In genomic region chr10:81265540-81265939, GRCm38 (mm10) we compare ENCODE assay signal across 9 mouse cellular contexts. TPM values are rescaled to one million over a fixed set of nuclear protein-coding genes. Genes with fewer than 3 reads are reported as not detected.
DNase-seq lines count a peak whose midpoint lies in the region; ATAC-seq and TF ChIP-seq lines count a peak whose summit lies in the region.
"Had no signal": no experiment of that assay in that cellular context is flagged by ENCODE, and none has a peak within 500 bp of the region (broad histone marks: within the 10 kb centered on the region; RNA-seq: fewer than 3 reads in every experiment).

No protein-coding gene starts in this region.

- 0 out of 2 replicates have a peak overlapping the region, but pooled peaks have one; percentile 31 for H3K27ac ChIP-seq in heart, embryonic 10.5 days
- no peak overlapping the region for H3K27ac ChIP-seq in ES-Bruce4 (ENCODE audit: insufficient read depth, low read length)
- H3K27ac ChIP-seq in hindbrain, embryonic 12.5 days = no peak overlapping the region
- H3K27ac ChIP-seq in midbrain, embryonic 10.5 days (replicated peaks) = no peak overlapping the region

- TF ChIP-seq EP300 in ES-Bruce4 (IDR thresholded peaks at IDR 0.05; ENCODE audit: insufficient read depth, low read depth, low read length) = no peak

- no peak for TF ChIP-seq POLR2A in ES-Bruce4 (IDR thresholded peaks at IDR 0.05; ENCODE audit: insufficient read depth, low read length)

- H3K4me3 ChIP-seq in heart, embryonic 10.5 days = peak overlapping the region; percentile 73
- H3K4me3 ChIP-seq in ES-Bruce4 (ENCODE audit: low read depth, low read length) = 0 out of 2 replicates have a peak overlapping the region, but pooled peaks have one; percentile 11
- peak overlapping the region; percentile 63; the same call in 1 of the 2 replicates for H3K4me3 ChIP-seq in hindbrain, embryonic 12.5 days
- peak overlapping the region; percentile 64 for H3K4me3 ChIP-seq in midbrain, embryonic 10.5 days

- no peak overlapping the region for H3K9ac ChIP-seq in ES-Bruce4 (ENCODE audit: low read depth, poor library complexity, severe bottlenecking)
- peak overlapping the region; percentile 73; the same call in 1 of the 2 replicates for H3K9ac ChIP-seq in hindbrain, embryonic 12.5 days

- peaks cover 4% of the 10 kb centered on the region for H3K27me3 ChIP-seq in heart, embryonic 10.5 days (ENCODE audit: insufficient read depth, poor library complexity, severe bottlenecking)
- no peaks in the 10 kb centered on the region for H3K27me3 ChIP-seq in ES-Bruce4 (ENCODE audit: control insufficient read depth, insufficient read depth, low read length, poor library complexity, severe bottlenecking)
- H3K27me3 ChIP-seq in hindbrain, embryonic 12.5 days = peaks cover 4% of the 10 kb centered on the region
- peaks cover 8% of the 10 kb centered on the region for H3K27me3 ChIP-seq in midbrain, embryonic 10.5 days (ENCODE audit: low read depth, poor library complexity, severe bottlenecking)

- peaks cover 51% of the 10 kb centered on the region for H3K36me3 ChIP-seq in heart, embryonic 10.5 days
- H3K36me3 ChIP-seq in ES-Bruce4 (ENCODE audit: control insufficient read depth, insufficient read depth, low read length, poor library complexity, severe bottlenecking) = 0 out of 2 replicates have a peak, but pooled peaks cover 2% of the 10 kb centered on the region
- peaks cover 43% of the 10 kb centered on the region for H3K36me3 ChIP-seq in hindbrain, embryonic 12.5 days
- H3K36me3 ChIP-seq in midbrain, embryonic 10.5 days = peaks cover 57% of the 10 kb centered on the region

- peaks cover 22% of the 10 kb centered on the region for H3K4me1 ChIP-seq in heart, embryonic 10.5 days
- peaks cover 4% of the 10 kb centered on the region for H3K4me1 ChIP-seq in ES-Bruce4 (ENCODE audit: control insufficient read depth, insufficient read depth, low read length)
- peaks cover 18% of the 10 kb centered on the region for H3K4me1 ChIP-seq in hindbrain, embryonic 12.5 days
- H3K4me1 ChIP-seq in midbrain, embryonic 10.5 days = peaks cover 26% of the 10 kb centered on the region

- WGBS in heart, embryonic 10.5 days = 91% methylated on average over 8 of the region's 8 CpGs
- WGBS in hindbrain, embryonic 12.5 days = 91% methylated on average over 8 of the region's 8 CpGs
- 97% methylated on average over 8 of the region's 8 CpGs for WGBS in midbrain, embryonic 10.5 days

- H3K9me3 ChIP-seq in heart, embryonic 10.5 days = no peaks in the 10 kb centered on the region; the same call in 1 of the 2 replicates
- no peaks in the 10 kb centered on the region for H3K9me3 ChIP-seq in ES-Bruce4 (replicated peaks; ENCODE audit: control insufficient read depth, insufficient read depth, low read length, poor library complexity, severe bottlenecking)
- 0 out of 2 replicates have a peak, but pooled peaks cover 2% of the 10 kb centered on the region for H3K9me3 ChIP-seq in hindbrain, embryonic 12.5 days (replicated peaks)
- peaks cover 4% of the 10 kb centered on the region; the same call in 1 of the 2 replicates for H3K9me3 ChIP-seq in midbrain, embryonic 10.5 days (replicated peaks)

- H3K4me2 ChIP-seq in hindbrain, embryonic 12.5 days (replicated peaks) = peak overlapping the region; percentile 60

- 0 out of 2 replicates have a peak, but pooled peaks have one; percentile 3 for ATAC-seq in hindbrain, embryonic 12.5 days (ENCODE audit: low FRiP score)
- ATAC-seq in monocyte, adult 5-6 weeks (replicated peaks; ENCODE audit: insufficient number of reproducible peaks, low FRiP score, low TSS enrichment, poor library complexity, severe bottlenecking) = no peak

- TF ChIP-seq CTCF in ES-Bruce4 (IDR thresholded peaks at IDR 0.05; ENCODE audit: low read depth, low read length) = no peak

- no peak for DNase-seq in heart, embryonic 10.5 days (ENCODE audit: low spot score)
- DNase-seq in heart, postnatal 4 days = no peak
- no peak for DNase-seq in midbrain, embryonic 10.5 days (ENCODE audit: low spot score)
- no peak for DNase-seq in right cerebral cortex, postnatal 25 days
- DNase-seq in lung, postnatal 25 days (ENCODE audit: low spot score) = no peak
- DNase-seq: thymus, adult 2 months had no signal

RNA-seq across cellular contexts. Expression of gene Mrpl54, which starts 1.2 kb away (rescaled TPM):
- 284 and 285 TPM in 2 replicates for polyA plus RNA-seq in heart, embryonic 10.5 days (2016; fragmentation: Nextera tagmentation; extraction: Ambion mirVana)
- 100 to 1,000 TPM; 118 to 125 TPM for total RNA-seq in heart, postnatal 4 days (2021)
- polyA plus RNA-seq in ES-Bruce4 (2011; ENCODE audit: insufficient read depth, insufficient read length, low read depth, missing spikeins) = 52.2 and 63.7 TPM in 2 replicates
- polyA plus RNA-seq in hindbrain, embryonic 12.5 days (2016; fragmentation: Nextera tagmentation; extraction: Ambion mirVana) = 142 and 155 TPM in 2 replicates
- 229 and 258 TPM in 2 replicates for polyA plus RNA-seq in midbrain, embryonic 10.5 days (2016; fragmentation: Nextera tagmentation; extraction: Ambion mirVana)
- total RNA-seq in monocyte, adult 5-6 weeks (2017) = 77.4 to 89.3 TPM (median 78.0 TPM) in 3 replicates

RNA-seq across cellular contexts. Expression of gene Apba3, which starts 1.2 kb away (rescaled TPM):
- polyA plus RNA-seq in heart, embryonic 10.5 days (2016; fragmentation: Nextera tagmentation; extraction: Ambion mirVana) = 56.5 and 57.0 TPM in 2 replicates
- total RNA-seq in heart, postnatal 4 days (2021) = 10 to 100 TPM; 49.0 to 53.0 TPM
- polyA plus RNA-seq in ES-Bruce4 (2011; ENCODE audit: insufficient read depth, insufficient read length, low read depth, missing spikeins) = 25.8 and 26.4 TPM in 2 replicates
- 36.9 and 38.1 TPM in 2 replicates for polyA plus RNA-seq in hindbrain, embryonic 12.5 days (2016; fragmentation: Nextera tagmentation; extraction: Ambion mirVana)
- 50.5 and 55.5 TPM in 2 replicates for polyA plus RNA-seq in midbrain, embryonic 10.5 days (2016; fragmentation: Nextera tagmentation; extraction: Ambion mirVana)
- total RNA-seq in monocyte, adult 5-6 weeks (2017) = 8.9 to 13.4 TPM (median 11.5 TPM) in 3 replicates

RNA-seq across cellular contexts. Expression of gene Matk, which starts 12.8 kb away (rescaled TPM):
- polyA plus RNA-seq in heart, embryonic 10.5 days (2016; fragmentation: Nextera tagmentation; extraction: Ambion mirVana) = 1.2 and 2.2 TPM in 2 replicates
- under 1 TPM; 0.21 to 0.56 TPM for total RNA-seq in heart, postnatal 4 days (2021)
- 1.1 and 1.2 TPM in 2 replicates for polyA plus RNA-seq in ES-Bruce4 (2011; ENCODE audit: insufficient read depth, insufficient read length, low read depth, missing spikeins)
- polyA plus RNA-seq in hindbrain, embryonic 12.5 days (2016; fragmentation: Nextera tagmentation; extraction: Ambion mirVana) = 6.3 and 6.8 TPM in 2 replicates
- polyA plus RNA-seq in midbrain, embryonic 10.5 days (2016; fragmentation: Nextera tagmentation; extraction: Ambion mirVana) = 3.7 and 4.2 TPM in 2 replicates
- total RNA-seq in monocyte, adult 5-6 weeks (2017) = 10.2 to 29.6 TPM (median 11.9 TPM) in 3 replicates

RNA-seq across cellular contexts. Expression of gene Tjp3, which starts 25.8 kb away (rescaled TPM):
- polyA plus RNA-seq in heart, embryonic 10.5 days (2016; fragmentation: Nextera tagmentation; extraction: Ambion mirVana) = 1.8 and 4.4 TPM in 2 replicates
- total RNA-seq in heart, postnatal 4 days (2021) = under 1 TPM in 1 of 2 experiments, not detected in 1; 0.50 TPM
- polyA plus RNA-seq in ES-Bruce4 (2011; ENCODE audit: insufficient read depth, insufficient read length, low read depth, missing spikeins) = 41.5 and 42.7 TPM in 2 replicates
- 5.4 and 6.8 TPM in 2 replicates for polyA plus RNA-seq in hindbrain, embryonic 12.5 days (2016; fragmentation: Nextera tagmentation; extraction: Ambion mirVana)
- 6.5 and 6.9 TPM in 2 replicates for polyA plus RNA-seq in midbrain, embryonic 10.5 days (2016; fragmentation: Nextera tagmentation; extraction: Ambion mirVana)
- 2.6 to 8.9 TPM (median 3.0 TPM) in 3 replicates for total RNA-seq in monocyte, adult 5-6 weeks (2017)

RNA-seq across cellular contexts. Expression of gene Pip5k1c, which starts 27.2 kb away (rescaled TPM):
- 42.6 and 55.9 TPM in 2 replicates for polyA plus RNA-seq in heart, embryonic 10.5 days (2016; fragmentation: Nextera tagmentation; extraction: Ambion mirVana)
- 10 to 100 TPM; 52.0 to 55.4 TPM for total RNA-seq in heart, postnatal 4 days (2021)
- 28.3 and 31.5 TPM in 2 replicates for polyA plus RNA-seq in ES-Bruce4 (2011; ENCODE audit: insufficient read depth, insufficient read length, low read depth, missing spikeins)
- polyA plus RNA-seq in hindbrain, embryonic 12.5 days (2016; fragmentation: Nextera tagmentation; extraction: Ambion mirVana) = 97.3 and 103 TPM in 2 replicates
- polyA plus RNA-seq in midbrain, embryonic 10.5 days (2016; fragmentation: Nextera tagmentation; extraction: Ambion mirVana) = 55.0 and 60.8 TPM in 2 replicates
- total RNA-seq in monocyte, adult 5-6 weeks (2017) = 47.3 to 69.4 TPM (median 50.3 TPM) in 3 replicates

Comparison
In these comparisons a context has a peak if more than half of its experiments do, and no peak if none do; other contexts are left out.
1. H3K4me3 ChIP-seq: peak in every context shown above with its lines; median percentile 73 in heart, embryonic 10.5 days; 64 in midbrain, embryonic 10.5 days; 63 in hindbrain, embryonic 12.5 days; 11 in ES-Bruce4.